Mouse (Mus musculus) limb, embryonic 11.5 days (tissue): Measurements from ENCODE around the gene Cd302. TPM values are rescaled to one million over a fixed set of nuclear protein-coding genes. Genes with fewer than 3 reads are reported as not detected.

Experiments used
- polyA plus RNA-seq: library from polyadenylated mRNA; unstranded; fragments of >200 nt; fragmentation: Nextera tagmentation; extraction: Ambion mirVana; gene quantifications from 2 replicates; pipeline ENCODE4 v1.2.1, GENCODE M21; 2014

The Cd302 gene
- polyA plus RNA-seq, 1 experiment from 2014 or later, result 28.8 TPM

Other genes with a start within 250 kb of the Cd302 start
- 64.2 and 66.0 TPM in 2 replicates for gene Baz2b, start 74.6 kb downstream of the Cd302 start, polyA plus RNA-seq
- gene March7, start 74.6 kb downstream of the Cd302 start, polyA plus RNA-seq, result 80.5 and 86.5 TPM in 2 replicates
- 6.3 and 6.7 TPM in 2 replicates for gene Ly75, start 98.8 kb upstream of the Cd302 start, polyA plus RNA-seq